Mouse (Mus musculus): ENCODE measurements around the gene Cox7a1.

GRCm38 (mm10) chr7:30231669-30232454 lies 47.9 kb downstream of the Cox7a1 start, which contains the start of the genes Polr2i and Tbcb:
- TF ChIP-seq CTCF (IDR thresholded peaks at IDR 0.05; ENCODE audit: low read depth, low read length) = no peak
- peak; percentile 67 for TF ChIP-seq POLR2A (IDR thresholded peaks at IDR 0.05; ENCODE audit: extremely low read depth, insufficient read depth, low read length)
